Mouse (Mus musculus): Measurements from ENCODE around the gene Cdt1.

Gene Cdt1

GRCm38 (mm10) chr8:122574667-122575251 is 6.9 kb downstream of the Cdt1 start:
- DNase-seq, result no peak

DNA sequence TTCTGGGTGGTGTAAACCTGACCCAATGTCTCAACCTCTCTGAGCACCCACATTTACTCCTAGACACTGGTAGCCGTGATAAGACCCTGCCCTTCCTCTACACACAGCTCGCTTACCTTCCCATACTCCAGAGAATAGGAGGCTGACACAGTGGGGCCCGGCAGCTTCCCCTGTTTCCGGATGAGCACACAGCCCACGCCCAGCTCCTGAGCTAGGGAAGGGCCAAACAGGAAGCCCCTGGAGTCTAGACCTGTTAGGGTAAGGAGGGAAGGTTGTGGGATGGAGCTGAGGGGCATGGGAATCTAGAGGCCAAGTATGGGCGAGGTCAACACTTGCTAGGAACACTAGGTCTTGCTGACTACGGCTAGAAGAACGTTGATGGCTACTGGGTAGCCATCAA is 7.5 kb downstream of the Cdt1 start:
- DNase-seq, result no peak

DNA sequence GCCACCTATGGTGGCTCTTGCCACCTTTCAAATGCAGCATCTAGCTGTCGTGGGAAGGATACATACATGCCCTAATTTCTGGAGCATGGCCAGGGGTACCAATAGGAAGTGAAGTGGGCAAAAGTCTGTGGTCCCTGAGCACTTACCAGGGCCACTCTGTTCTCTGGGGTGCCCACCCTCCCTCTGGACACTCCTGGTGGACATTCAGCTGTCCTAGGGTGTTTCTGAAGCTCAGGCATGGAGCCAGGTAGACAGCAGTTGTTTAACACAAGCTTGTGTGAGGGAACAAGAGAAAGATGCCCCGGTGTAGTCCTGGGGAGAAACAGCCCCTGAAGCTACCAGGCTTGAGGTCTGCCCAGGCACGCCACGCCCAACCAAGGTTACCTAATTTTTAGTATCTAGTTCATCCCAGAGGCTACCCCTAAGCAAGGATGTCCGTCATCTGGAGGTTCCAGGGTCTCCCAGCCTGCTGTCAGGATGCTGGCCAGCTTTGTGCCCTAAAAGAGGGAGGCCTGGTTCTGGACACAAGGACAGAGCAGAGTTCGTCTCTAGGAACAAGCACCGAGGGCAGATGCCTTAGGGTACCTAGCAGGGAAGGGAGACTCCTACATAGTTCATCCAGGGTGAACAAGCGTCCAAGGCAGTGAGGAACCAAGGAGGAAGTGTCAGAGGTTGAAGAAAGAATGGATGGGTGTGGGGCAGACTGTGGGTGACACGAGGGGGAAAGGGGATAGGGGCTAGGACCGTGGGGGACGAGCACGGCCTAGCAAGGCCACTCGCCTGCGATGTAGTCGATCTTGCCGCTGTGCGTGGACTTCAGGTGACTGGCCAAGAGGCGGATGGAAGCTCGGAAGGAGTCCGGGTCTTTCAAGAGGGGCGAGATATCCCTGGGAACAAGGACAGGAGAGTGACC is 8.2 kb downstream of the Cdt1 start:
- no peak for DNase-seq

DNA sequence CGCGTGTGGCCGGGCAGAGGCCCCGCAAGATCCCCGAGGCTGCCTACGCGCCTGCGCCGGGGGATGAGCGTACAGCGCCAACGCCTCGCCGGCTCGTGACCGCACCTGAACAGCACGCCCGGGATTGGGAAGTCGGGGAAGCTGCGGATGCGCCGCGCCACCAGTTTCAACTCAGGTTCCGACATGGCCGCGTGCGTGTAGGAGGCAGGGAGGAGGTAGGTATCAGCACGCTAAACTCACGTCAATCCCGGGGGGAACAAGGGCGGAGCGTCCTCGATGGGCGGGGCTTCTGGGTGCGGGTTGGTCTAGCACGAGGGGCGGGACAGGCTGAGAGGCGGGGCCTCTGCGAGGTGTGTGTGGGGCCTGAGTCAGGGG is 8.8 kb downstream of the Cdt1 start, which contains the start of gene Aprt:
Aprt (minus strand) TSS at position 262 of the 375 bp plus-strand sequence.
- peak; percentile 95 for DNase-seq

GRCm38 (mm10) chr8:122577116-122577515 is 9.3 kb downstream of the Cdt1 start:
- no peak for DNase-seq

DNA sequence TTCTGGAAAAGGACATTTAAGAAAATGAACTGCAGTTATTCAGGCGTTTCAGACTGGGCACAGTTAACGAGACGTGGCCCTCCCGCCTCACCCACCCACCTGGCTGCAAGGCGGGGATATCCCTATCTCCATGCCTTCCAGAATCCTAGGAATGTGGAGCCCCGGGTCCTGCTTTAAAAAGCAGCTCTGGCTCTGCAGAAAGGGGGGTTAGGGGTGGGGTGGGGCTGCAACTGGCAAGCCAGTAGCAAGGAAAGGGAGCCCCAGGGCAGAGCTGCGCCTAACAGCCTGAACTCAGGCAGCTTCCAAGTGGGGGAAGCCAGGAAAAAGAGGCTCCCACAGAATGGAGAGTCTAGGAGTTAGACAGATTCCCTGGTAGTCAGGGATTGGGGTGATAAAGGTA is 11.4 kb downstream of the Cdt1 start:
- DNase-seq, result no peak

- DNase-seq, result no peak
Observed at GRCm38 (mm10) chr8:122580926-122581325, 13.1 kb downstream of the Cdt1 start.

GRCm38 (mm10) chr8:122584981-122585380 is 17.2 kb downstream of the Cdt1 start:
- no peak for DNase-seq

DNA sequence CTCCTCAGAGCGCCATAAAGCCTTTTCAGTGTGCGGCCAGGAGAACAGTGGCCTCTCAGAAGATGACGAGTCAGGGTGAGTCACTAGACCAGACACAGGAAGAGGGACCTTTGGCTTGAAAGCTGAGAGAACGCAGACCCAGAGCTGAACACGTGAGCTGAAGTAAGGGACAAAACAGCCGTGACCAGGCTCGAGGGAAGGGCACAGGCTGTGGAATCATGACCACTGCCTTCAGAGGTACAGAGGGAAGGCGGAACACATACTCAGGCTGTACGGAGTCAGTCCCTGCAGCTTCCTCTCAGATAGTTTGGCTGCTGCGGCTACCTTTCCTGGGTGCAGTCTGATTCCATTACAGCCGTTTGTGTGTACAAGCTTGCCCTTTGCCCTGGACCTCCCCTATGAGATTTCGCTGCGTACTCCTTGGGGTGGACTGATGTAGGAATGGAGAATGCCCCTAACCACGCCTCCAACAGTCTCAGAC is 17.6 kb downstream of the Cdt1 start:
- DNase-seq, result no peak

GRCm38 (mm10) chr8:122586171-122586570 is 18.4 kb downstream of the Cdt1 start:
- DNase-seq, result no peak

DNA sequence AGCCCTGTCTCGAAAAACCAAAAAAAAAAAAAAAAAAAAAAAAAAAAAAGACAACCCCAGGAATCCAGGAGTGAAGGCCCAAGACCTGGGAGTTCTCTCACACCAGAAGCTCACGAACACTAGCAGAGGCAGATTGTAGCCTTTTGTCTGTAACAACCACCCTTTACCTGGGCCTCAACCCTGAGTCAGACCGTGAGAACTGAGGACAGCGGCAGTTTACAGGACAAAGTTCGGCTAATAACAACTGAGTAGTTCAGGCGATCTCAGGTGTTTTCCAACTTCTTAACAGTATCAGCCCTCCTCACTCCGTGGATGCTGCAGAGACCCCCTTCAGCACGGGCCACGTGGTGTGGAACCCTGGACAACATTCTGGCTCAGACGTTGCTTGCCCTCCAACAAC is 18.9 kb downstream of the Cdt1 start:
- no peak for DNase-seq

DNA sequence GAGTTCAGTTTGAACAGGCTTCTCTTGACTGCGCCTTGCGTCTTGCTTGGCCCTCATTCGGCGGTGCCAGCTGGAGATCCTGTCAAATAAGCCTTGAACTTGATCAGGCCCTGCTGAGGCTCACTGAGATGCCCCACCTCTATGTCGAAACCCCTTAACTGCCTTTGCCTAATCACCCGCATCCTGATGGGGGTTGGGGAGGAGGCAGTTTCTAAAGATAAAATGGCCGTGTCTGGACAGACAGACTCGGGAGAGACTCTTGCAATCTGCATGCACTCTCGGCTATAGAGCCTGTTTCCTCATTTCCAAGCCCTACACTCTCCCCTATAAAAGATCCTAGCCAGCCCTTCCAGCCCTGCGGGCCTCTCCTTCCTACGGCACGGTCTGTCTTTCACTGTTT is 25.4 kb downstream of the Cdt1 start:
- no peak for DNase-seq

DNA sequence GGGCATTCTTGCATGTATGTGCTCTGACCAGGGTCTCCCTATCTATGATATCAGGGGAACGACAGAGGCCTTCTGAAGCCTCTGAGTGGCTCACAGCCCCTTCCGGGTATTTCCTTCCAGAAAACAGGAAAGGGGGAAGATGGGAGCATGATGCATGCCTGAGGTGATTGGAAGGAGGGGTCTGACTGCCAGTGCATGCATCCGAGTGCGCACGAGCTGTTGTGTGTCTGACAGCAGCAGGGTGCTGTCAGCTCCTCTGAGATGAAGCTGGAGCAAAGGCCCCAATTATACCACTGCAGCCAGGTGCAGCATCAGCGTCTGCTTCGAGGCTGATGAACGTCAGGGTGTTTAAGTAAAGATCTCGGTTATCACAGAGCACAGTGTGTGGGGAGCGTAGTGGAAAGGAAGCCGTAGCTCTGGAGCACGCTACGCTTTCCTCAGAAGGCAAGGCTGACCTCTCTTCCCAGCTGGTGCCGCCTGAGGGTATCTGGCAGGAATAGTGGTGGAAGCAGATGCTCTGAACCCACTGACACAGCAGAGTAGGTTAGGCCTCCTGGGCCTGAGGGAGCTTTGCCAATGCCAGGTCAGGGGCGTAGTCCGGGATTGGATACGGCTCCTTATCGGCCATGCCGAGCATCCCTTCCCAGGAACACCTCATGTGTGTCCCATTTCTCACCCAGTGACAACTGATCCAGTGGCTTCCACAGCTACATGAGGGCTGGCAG is 26.1 kb downstream of the Cdt1 start:
- peak; percentile 56 for DNase-seq

GRCm38 (mm10) chr8:122596031-122596430 is 28.2 kb downstream of the Cdt1 start:
- no peak for DNase-seq

GRCm38 (mm10) chr8:122600666-122601065 is 32.9 kb downstream of the Cdt1 start:
- DNase-seq, result no peak

GRCm38 (mm10) chr8:122604640-122605039 is 36.8 kb downstream of the Cdt1 start:
- no peak for DNase-seq

- DNase-seq, result no peak
Observed at GRCm38 (mm10) chr8:122605367-122605766, 37.6 kb downstream of the Cdt1 start.

DNA sequence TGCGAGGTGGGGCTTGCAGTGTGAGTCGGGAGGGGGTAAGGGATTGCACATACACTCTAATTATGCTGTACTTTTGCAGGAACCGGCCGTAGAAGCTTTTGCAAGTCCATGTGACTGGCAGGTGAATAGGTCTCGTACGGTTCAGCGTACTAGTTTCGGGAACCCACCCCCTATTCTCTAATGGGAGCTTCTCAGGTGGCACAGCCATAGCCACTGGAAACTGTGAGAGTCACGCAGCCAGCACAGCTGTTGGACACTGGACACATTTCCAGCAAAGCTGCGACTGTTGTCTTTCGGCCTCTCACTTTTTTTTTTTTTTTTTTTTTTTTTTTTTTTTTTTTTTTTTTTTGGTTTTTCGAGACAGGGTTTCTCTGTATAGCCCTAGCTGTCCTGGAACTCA is 39.0 kb downstream of the Cdt1 start:
- DNase-seq, result no peak

- no peak for DNase-seq
Observed at GRCm38 (mm10) chr8:122610209-122610608, 42.4 kb downstream of the Cdt1 start.

- no peak for DNase-seq
Observed at GRCm38 (mm10) chr8:122610612-122611277, 42.9 kb downstream of the Cdt1 start.

- peak; percentile 96 for DNase-seq
Observed at GRCm38 (mm10) chr8:122611295-122612133, 43.7 kb downstream of the Cdt1 start, which contains the start of the genes Galns and Trappc2l. Galns (minus strand) TSS chr8:122611463. Trappc2l (plus strand) TSS chr8:122611640.
